Mouse (Mus musculus): ENCODE results near the gene 9630041A04Rik. TPM values are rescaled to one million over a fixed set of nuclear protein-coding genes. Genes with fewer than 3 reads are reported as not detected.
A peak's percentile ranks its signal among the peaks of the same experiment; 100 is the strongest.

9630041A04Rik gene
- total RNA-seq, 2 experiments from 2014 or later: not detected

DNA sequence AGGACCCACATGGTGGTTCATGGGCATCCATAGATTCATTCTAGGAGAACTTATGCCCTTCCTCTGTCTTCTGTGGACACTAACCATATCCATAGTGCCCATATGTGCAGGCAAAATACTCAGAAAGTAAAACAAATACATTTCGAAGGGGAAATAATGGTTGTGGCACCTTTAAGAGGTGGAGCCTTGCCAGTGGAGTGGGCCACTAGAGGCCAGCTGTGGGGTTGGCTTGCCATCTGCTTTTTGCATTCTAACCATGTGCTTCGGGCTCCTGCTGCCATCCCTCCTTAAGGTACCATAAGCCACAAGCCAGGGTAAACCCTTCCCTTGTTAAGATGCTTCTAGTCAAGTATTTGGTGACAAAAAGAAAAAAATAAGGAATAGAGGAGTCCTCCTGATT lies 119.5 kb downstream of the 9630041A04Rik start:
- intact Hi-C loops (cut with DNase I): no loop called here
- no peak for DNase-seq (ENCODE audit: low spot score in 2 of 2)

DNA sequence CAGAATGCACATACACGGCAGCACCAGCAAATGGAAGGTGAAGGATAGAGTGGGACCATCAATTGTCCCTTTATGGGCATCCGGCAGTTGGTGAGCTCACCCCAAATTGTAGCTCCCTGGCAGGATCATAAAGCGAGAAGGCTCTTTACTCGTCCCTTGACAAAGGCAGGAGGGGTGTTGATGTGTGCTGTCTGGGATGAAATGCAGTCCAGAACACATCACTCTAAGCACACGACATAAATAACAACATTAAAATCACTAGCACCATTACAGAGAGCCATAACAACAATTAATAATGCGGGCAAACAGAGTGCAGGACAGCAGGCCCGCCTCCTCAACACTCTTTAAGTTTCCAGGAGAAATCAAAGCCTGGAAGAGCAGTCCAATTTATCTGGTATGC lies 120.7 kb downstream of the 9630041A04Rik start:
- intact Hi-C loops (cut with DNase I): no loop called here
- DNase-seq (ENCODE audit: low spot score in 2 of 2): no peak

DNA sequence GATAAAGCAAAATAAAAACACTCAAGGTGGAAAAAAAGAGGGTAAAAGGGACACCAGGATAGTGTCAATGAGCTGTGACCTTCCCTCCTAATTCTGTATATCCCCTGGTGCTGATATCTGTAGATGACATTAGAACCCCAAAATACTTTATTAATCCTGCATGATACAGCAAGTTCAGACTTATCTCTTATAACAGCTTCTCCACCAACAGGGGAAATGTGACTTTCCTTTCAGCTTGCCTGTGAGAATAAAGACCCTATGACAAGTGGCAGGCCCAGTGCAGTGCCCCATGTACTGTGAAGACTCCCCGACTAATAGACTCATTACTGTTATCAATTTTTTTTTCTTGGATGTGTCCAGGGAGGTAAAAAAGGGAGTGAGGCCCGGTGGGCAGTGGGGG lies 125.3 kb downstream of the 9630041A04Rik start:
- intact Hi-C loops (cut with DNase I): no loop called here
- DNase-seq (ENCODE audit: low spot score in 2 of 2): no peak

DNA sequence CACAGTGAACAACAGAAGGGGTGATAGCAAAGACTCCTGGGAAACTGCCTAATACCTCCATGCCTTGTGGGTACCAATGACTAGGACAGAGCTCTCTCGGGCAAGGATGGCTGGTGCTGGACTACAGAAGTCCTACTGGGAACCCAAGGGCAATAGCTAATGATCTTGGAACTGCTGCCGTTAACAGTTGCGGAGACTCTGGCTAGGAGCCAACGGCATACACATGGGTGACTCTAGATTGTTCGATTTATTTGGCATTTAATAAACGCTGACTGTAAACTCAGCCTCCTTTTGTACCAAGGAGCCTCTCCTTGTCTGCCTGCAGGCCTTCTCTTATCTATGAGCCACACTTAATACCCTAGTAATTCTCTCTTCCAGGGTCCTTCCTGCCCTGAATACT lies 128.4 kb downstream of the 9630041A04Rik start:
- DNase-seq (ENCODE audit: low spot score in 2 of 2): no peak
- intact Hi-C loops (cut with DNase I): no loop called here

DNA sequence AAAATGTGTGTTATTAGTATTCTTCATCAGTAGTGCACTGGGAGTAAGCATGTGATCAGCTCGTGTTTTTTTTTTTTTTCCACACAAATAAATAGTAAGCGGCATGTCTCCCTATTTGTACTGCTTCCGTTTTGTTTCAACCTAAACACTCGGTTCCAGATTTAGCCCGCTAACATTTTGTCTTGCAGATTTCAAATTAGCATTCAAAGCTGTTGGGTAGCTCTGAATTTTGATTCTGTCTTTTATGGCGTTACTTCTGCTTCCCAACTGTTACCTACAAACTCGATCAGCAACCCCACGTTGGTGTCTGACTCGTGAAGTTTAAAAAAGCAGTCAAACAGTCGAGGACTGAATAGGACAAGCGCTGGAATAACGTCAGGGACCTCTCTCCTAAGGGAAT lies 129.2 kb downstream of the 9630041A04Rik start:
- intact Hi-C loops (cut with DNase I): no loop called here
- peak; percentile 12 to 57 for DNase-seq (ENCODE audit: low spot score in 2 of 2)

Measured in left cerebral cortex, postnatal 25 days (tissue).